Mouse (Mus musculus) myocyte (in vitro differentiated cells): Measurements from ENCODE around the gene Ddx19b. TPM values are rescaled to one million over a fixed set of nuclear protein-coding genes. Genes with fewer than 3 reads are reported as not detected.
"Not testable (repeated sequence)": the region's sequence is repeated elsewhere in the genome, so short reads cannot be mapped to it uniquely, and the experiment has no call there.

Experiments used
- H3K27me3 ChIP-seq: one replicate; pipeline ENCODE4 v1.6.1; 2011; ENCODE audit not compliant: control insufficient read depth, insufficient read depth, insufficient read length
- H3K36me3 ChIP-seq: one replicate; pipeline ENCODE4 v1.6.1; 2011; ENCODE audit not compliant: control insufficient read depth, insufficient read depth
- H3K4me2 ChIP-seq: one replicate; pipeline ENCODE4 v1.6.1; 2011; ENCODE audit warnings: low read depth, control low read depth
- H3K4me3 ChIP-seq: one replicate; pipeline ENCODE4 v1.5.1; 2011; ENCODE audit warnings: mild to moderate bottlenecking, control low read depth, moderate library complexity
- H3K79me2 ChIP-seq: one replicate; pipeline ENCODE4 v1.6.1; 2011; ENCODE audit not compliant: control insufficient read depth, insufficient read depth
- H3ac ChIP-seq: one replicate; pipeline ENCODE4 v1.6.1; 2011; ENCODE audit not compliant: control insufficient read depth, insufficient read length
- CEBPB ChIP-seq: IDR thresholded peaks from 2 replicates; pipeline ENCODE4 v1.6.1; 2011; ENCODE audit warnings: mild to moderate bottlenecking, moderate library complexity; ENCODE audit not compliant: poor library complexity, insufficient read depth, severe bottlenecking
- E2F4 ChIP-seq: IDR thresholded peaks from one replicate; pipeline ENCODE4 v1.6.1; 2011; ENCODE audit warnings: mild to moderate bottlenecking, control low read depth, moderate library complexity; ENCODE audit not compliant: insufficient read depth
- MAX ChIP-seq: IDR thresholded peaks from one replicate; pipeline ENCODE4 v1.6.1; 2011; ENCODE audit warnings: low read depth, mild to moderate bottlenecking, control low read depth
- MYOD1 ChIP-seq, 3 experiments: IDR thresholded peaks; one replicate each; pipeline ENCODE4 v1.6.1; 2011; ENCODE audit warnings: control low read depth in 2 of 3, low read depth in 2 of 3, mild to moderate bottlenecking in 2 of 3, moderate library complexity in 1 of 3; ENCODE audit not compliant: insufficient read length in 2 of 3, control insufficient read depth in 1 of 3
- MYOG ChIP-seq, 3 experiments: IDR thresholded peaks; one replicate each; pipeline ENCODE4 v1.6.1; 2011; ENCODE audit warnings: control low read depth in 2 of 3, low read depth in 2 of 3, mild to moderate bottlenecking in 2 of 3; ENCODE audit not compliant: insufficient read length in 2 of 3, control insufficient read depth in 1 of 3, insufficient read depth in 1 of 3
- POLR2A ChIP-seq: IDR thresholded peaks from one replicate; pipeline ENCODE4 v1.6.1; 2011; ENCODE audit warnings: low read depth, mild to moderate bottlenecking, control low read depth, moderate library complexity; ENCODE audit not compliant: insufficient read length
- POLR2AphosphoS2 ChIP-seq: IDR thresholded peaks from one replicate; pipeline ENCODE4 v1.6.1; 2011; ENCODE audit warnings: low read depth, control low read depth; ENCODE audit not compliant: insufficient read length
- REST ChIP-seq: IDR thresholded peaks from one replicate; pipeline ENCODE4 v1.6.1; 2011; ENCODE audit warnings: mild to moderate bottlenecking, control low read depth, moderate library complexity; ENCODE audit not compliant: insufficient read depth, insufficient read length
- SRF ChIP-seq: IDR thresholded peaks from one replicate; pipeline ENCODE4 v1.6.1; 2011; ENCODE audit warnings: low read depth; ENCODE audit not compliant: control insufficient read depth, insufficient read length
- TCF12 ChIP-seq: IDR thresholded peaks from one replicate; pipeline ENCODE4 v1.6.1; 2011; ENCODE audit warnings: mild to moderate bottlenecking, control low read depth; ENCODE audit not compliant: poor library complexity, insufficient read depth, severe bottlenecking
- TCF3 ChIP-seq: IDR thresholded peaks from one replicate; pipeline ENCODE4 v1.6.1; 2011; ENCODE audit warnings: low read depth, control low read depth; ENCODE audit not compliant: insufficient read length
- USF1 ChIP-seq: IDR thresholded peaks from one replicate; pipeline ENCODE4 v1.6.1; 2011; ENCODE audit warnings: low read depth, mild to moderate bottlenecking, control low read depth, moderate library complexity
- polyA plus RNA-seq: library from polyadenylated mRNA; unstranded; fragments of >200 nt; fragmentation: generic; extraction: Trizol; gene quantifications from one replicate; pipeline ENCODE4 v1.2.1, GENCODE M21; 2012; ENCODE audit warnings: missing spikeins

Ddx19b gene
- polyA plus RNA-seq, 1 experiment: 5.9 TPM

DNA sequence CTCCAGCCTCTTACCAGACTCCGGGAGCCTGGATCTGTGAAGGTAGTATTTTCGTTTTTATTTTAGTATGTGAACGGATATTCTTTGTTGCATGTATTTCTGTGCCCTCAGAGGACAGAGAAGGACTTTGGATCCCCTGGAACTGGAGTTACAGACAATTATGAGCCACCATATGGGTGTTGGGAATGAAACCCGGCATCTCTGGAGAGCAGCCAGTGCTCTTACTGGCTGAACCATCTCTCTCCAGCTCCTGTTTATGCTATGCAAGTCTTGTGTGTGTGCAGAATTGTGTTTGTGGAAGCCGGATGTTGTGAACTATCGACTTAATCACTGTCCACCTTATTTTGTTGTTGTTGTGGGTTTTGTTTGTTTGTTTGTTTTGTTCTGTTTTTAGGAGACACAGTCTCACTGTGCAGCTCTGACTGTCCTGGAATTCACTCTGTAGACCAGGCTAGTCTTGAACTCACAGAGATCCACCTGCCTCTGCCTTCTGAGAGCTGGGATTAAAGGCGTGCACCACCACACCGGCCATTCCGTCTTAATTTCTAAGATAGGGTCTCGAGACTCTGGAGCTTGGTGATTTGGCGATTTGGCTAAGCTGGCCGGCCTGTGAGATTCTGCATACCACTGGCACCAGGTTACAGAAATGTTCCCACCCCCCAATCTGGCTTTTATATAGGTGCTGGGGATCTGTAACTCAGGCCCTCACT lies 72.3 kb downstream of the Ddx19b start:
- Histone ChIP-seq H3K79me2 (no peaks in the 10 kb centered on the region), H3K27me3 (no peaks in the 10 kb centered on the region), H3K36me3 (peaks cover 19% of the 10 kb centered on the region), H3ac (no peak overlapping the region), H3K4me2 (no peak overlapping the region), H3K4me3 (no peak overlapping the region)
- no peak for TF ChIP-seq REST
- no peak for TF ChIP-seq POLR2AphosphoS2
- TF ChIP-seq USF1: no peak
- no peak for TF ChIP-seq MAX
- TF ChIP-seq TCF3: no peak
- no peak for TF ChIP-seq SRF
- TF ChIP-seq MYOG (IDR thresholded peaks at IDR 0.05; ENCODE audit: control insufficient read depth in 1 of 3, insufficient read depth in 1 of 3, insufficient read length in 2 of 3, low read depth in 2 of 3): no peak
- TF ChIP-seq E2F4: no peak
- no peak for TF ChIP-seq TCF12
- no peak for TF ChIP-seq POLR2A

DNA sequence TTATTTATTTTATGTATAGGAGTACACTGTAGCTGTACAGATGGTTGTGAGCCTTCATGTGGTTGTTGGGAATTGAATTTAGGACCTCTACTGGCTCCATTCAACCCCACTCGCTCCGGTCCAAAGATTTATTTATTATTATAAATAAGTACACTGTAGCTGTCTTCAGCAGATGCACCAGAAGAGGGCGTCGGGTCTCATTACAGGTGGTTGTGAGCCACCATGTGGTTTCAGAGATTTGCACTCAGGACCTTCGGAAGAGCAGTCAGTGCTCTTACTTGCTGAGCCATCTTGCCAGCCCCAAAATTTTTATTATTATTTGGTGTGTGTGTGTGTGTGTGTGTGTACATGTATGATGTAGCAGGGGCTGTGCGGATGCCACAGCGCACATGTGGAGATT lies 73.0 kb downstream of the Ddx19b start:
- not testable (repeated sequence) for H3K27me3 ChIP-seq, H3ac ChIP-seq, H3K4me3 ChIP-seq, H3K4me2 ChIP-seq, H3K79me2 ChIP-seq
- H3K36me3 ChIP-seq: peaks cover 17% of the 10 kb centered on the region

DNA sequence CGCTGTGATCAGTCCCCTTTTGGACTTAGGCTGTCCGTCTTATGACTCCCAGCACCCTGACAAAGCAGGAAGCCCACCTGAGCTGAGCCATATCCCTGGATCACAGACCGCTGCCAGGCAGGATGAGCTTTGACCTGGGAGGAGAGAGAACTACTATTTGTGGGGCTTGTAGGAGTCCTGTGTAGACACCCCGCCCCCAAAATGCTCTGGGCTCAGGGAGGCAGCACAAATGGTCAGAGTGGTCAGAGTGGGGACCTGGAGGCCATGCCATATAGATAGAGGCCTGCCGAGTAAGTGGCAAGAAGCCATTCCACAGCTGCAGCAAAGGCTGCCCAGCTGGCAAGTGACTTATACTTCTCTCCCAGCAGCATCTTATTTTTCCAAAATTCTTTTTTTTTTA lies 73.4 kb downstream of the Ddx19b start:
- H3K27me3 ChIP-seq: no peaks in the 10 kb centered on the region
- H3K4me3 ChIP-seq: no peak overlapping the region
- peaks cover 12% of the 10 kb centered on the region for H3K36me3 ChIP-seq
- no peak overlapping the region for H3ac ChIP-seq
- no peaks in the 10 kb centered on the region for H3K79me2 ChIP-seq
- TF ChIP-seq SRF (no peak), E2F4 (no peak), MAX (no peak), USF1 (no peak), MYOG (IDR thresholded peaks at IDR 0.05; ENCODE audit: control insufficient read depth in 1 of 3, insufficient read depth in 1 of 3, insufficient read length in 2 of 3, low read depth in 2 of 3) (no peak), TCF3 (no peak), MYOD1 (IDR thresholded peaks at IDR 0.05; ENCODE audit: control insufficient read depth in 1 of 3, insufficient read length in 2 of 3, low read depth in 2 of 3) (no peak), REST (no peak), TCF12 (no peak)
- H3K4me2 ChIP-seq: no peak overlapping the region

DNA sequence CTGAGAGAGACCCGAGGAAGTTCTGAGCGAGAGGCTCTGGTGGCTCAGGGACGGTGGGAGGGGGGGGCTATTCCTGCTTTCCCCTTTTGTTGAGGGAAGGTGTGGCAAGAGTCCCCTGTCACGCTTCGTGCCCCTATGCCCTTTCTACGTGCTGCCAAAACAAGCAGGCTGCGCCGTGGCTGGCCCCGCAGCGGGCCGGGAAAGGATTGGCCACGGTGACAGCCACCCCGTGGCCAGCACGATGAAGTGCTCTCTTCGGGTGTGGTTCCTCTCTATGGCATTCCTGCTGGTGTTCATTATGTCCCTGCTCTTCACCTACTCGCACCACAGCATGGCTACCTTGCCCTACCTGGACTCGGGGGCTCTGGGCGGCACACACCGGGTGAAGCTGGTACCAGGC lies 74.1 kb downstream of the Ddx19b start:
- Histone ChIP-seq H3K4me2 (no peak overlapping the region), H3K4me3 (no peak overlapping the region), H3ac (no peak overlapping the region), H3K27me3 (no peaks in the 10 kb centered on the region), H3K79me2 (no peaks in the 10 kb centered on the region), H3K36me3 (peaks cover 8% of the 10 kb centered on the region)
- TF ChIP-seq POLR2A (no peak), USF1 (no peak), TCF12 (no peak), SRF (no peak), CEBPB (no peak)

DNA sequence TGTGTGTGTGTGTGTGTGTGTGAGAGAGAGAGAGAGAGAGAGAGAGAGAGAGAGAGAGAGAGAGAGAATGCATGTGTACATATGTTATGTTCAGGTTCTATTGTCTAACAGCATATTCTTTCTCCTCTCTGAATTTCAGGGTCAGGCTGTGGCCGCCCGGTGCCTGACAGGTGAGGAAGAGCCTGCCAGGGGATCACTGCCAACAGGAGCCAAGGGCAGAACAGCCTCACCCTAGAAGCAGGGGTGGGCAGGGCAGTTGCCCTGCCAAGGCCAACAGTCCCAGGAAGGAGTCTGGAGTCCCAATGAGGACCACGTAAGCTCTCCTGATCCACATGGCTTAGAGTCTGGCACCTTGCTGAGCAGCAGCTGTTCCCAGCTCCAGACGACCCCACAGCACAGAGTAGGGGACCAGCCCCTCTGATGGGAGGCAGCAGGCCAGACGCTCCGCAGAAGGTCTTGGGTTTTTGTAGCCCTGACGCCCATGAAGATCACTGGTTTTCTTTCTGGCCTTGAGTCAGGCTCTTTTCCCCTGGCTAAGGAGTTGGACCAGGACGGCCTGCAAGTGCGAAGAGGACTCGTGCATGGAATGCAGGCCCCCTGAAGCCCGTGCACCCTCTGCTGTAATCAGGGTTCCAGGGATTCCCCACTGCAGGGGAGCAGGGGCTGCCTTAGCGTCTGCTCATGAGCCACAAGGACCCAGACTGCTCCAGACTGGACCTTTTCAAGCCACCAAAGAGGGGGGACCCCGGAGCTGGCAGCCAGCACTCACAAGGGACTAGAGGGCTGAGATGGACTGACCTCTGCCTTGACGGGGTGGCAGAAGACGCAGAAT lies 74.7 kb downstream of the Ddx19b start:
- Histone ChIP-seq H3K4me3 (no peak overlapping the region), H3K36me3 (peaks cover 7% of the 10 kb centered on the region), H3K27me3 (no peaks in the 10 kb centered on the region), H3K79me2 (peaks cover under 1% of the 10 kb centered on the region), H3ac (no peak overlapping the region), H3K4me2 (no peak overlapping the region)
- TF ChIP-seq TCF3 (no peak), MAX (no peak), USF1 (no peak), MYOG (IDR thresholded peaks at IDR 0.05; ENCODE audit: control insufficient read depth in 1 of 3, insufficient read depth in 1 of 3, insufficient read length in 2 of 3, low read depth in 2 of 3) (peak in 1 of 3 experiments; percentile 22)
